In genomic region chr1:33645689-33646088, GRCm38 (mm10) we compare ENCODE assay signal across 14 mouse cellular contexts. TPM values are rescaled to one million over a fixed set of nuclear protein-coding genes. Genes with fewer than 3 reads are reported as not detected.
DNase-seq lines count a peak whose midpoint lies in the region; ATAC-seq and TF ChIP-seq lines count a peak whose summit lies in the region.
"Had no signal": no experiment of that assay in that cellular context is flagged by ENCODE, and none has a peak within 500 bp of the region (broad histone marks: within the 10 kb centered on the region; RNA-seq: fewer than 3 reads in every experiment).

No protein-coding gene starts in this region.

- peaks cover 14% of the 10 kb centered on the region; the same call in 1 of the 2 replicates for H3K36me3 ChIP-seq in lung, embryonic 16.5 days (ENCODE audit: control insufficient read depth, insufficient read depth, low read length)
- peaks cover 72% of the 10 kb centered on the region for H3K36me3 ChIP-seq in limb, embryonic 10.5 days

- no peak overlapping the region for H3K4me2 ChIP-seq in lung, embryonic 16.5 days (ENCODE audit: low read depth, low read length)

- peak; percentile 91 for ATAC-seq in lung, embryonic 16.5 days (ENCODE audit: low read depth)
- ATAC-seq: hindbrain, postnatal 0 days had no signal

- H3K9me3 ChIP-seq in lung, embryonic 16.5 days (ENCODE audit: control insufficient read depth, low read length), result no peaks in the 10 kb centered on the region
- H3K9me3 ChIP-seq in limb, embryonic 10.5 days (replicated peaks), result no peaks in the 10 kb centered on the region

- H3K4me1 ChIP-seq in lung, embryonic 16.5 days (replicated peaks; ENCODE audit: control insufficient read depth, insufficient read depth, low read length), result no peaks in the 10 kb centered on the region
- no peaks in the 10 kb centered on the region for H3K4me1 ChIP-seq in limb, embryonic 10.5 days

- TF ChIP-seq CTCF in gastrocnemius, adult 2 months (IDR thresholded peaks at IDR 0.05), result no peak
- no peak for TF ChIP-seq CTCF in layer of hippocampus, adult 2 months (conservative IDR thresholded peaks at IDR 0.05)

- H3K27me3 ChIP-seq in lung, embryonic 16.5 days (ENCODE audit: control insufficient read depth, insufficient read depth, low read depth, low read length), result no peaks in the 10 kb centered on the region
- H3K27me3 ChIP-seq in limb, embryonic 10.5 days (ENCODE audit: low read depth, poor library complexity, severe bottlenecking), result no peaks in the 10 kb centered on the region
- H3K27me3 ChIP-seq: Patski had no signal

- intact Hi-C loops in gastrocnemius, adult 2 months (cut with DNase I), result loop anchor here (10.0 kb wide), 1 partner anchor 681 kb away; no protein-coding TSS in a partner anchor

- no peak for DNase-seq in gastrocnemius, adult 2 months
- no peak for DNase-seq in gastrocnemius, postnatal 4 days (ENCODE audit: low spot score in 2 of 2)
- DNase-seq in layer of hippocampus, adult 2 months (ENCODE audit: low spot score in 2 of 2), result peak in 1 of 2 experiments; percentile 8
- DNase-seq in layer of hippocampus, adult 9-11 months, result no peak
- peak; percentile 50 for DNase-seq in brain, adult 2 months (ENCODE audit: low read depth, low spot score)
- DNase-seq in adrenal gland, adult 18-20 months (ENCODE audit: low spot score in 2 of 2), result no peak
- DNase-seq in limb, embryonic 10.5 days (ENCODE audit: low spot score), result no peak
- DNase-seq: adrenal gland, postnatal 36 days; cerebellum, adult 9-11 months; right cerebral cortex, postnatal 14 days had no signal

- H3K9ac ChIP-seq in lung, embryonic 16.5 days (ENCODE audit: low read length), result no peak overlapping the region

- no peak overlapping the region for H3K4me3 ChIP-seq in gastrocnemius, adult 2 months
- no peak overlapping the region for H3K4me3 ChIP-seq in layer of hippocampus, adult 2 months
- H3K4me3 ChIP-seq in lung, embryonic 16.5 days (ENCODE audit: low read length), result no peak overlapping the region
- no peak overlapping the region for H3K4me3 ChIP-seq in limb, embryonic 10.5 days
- H3K4me3 ChIP-seq: left cerebral cortex, adult 2 months had no signal

- 46% methylated on average over 1 of the region's 1 CpGs for WGBS in lung, embryonic 16.5 days
- 90% methylated on average over 1 of the region's 1 CpGs for WGBS in limb, embryonic 10.5 days

- H3K27ac ChIP-seq in gastrocnemius, adult 2 months, result peak overlapping the region; percentile 40; the same call in 1 of the 2 replicates
- H3K27ac ChIP-seq in layer of hippocampus, adult 2 months, result peak overlapping the region; percentile 25; the same call in 1 of the 2 replicates
- H3K27ac ChIP-seq in lung, embryonic 16.5 days (ENCODE audit: low read length), result peak overlapping the region; percentile 18
- no peak overlapping the region for H3K27ac ChIP-seq in limb, embryonic 10.5 days
- H3K27ac ChIP-seq: hindbrain, postnatal 0 days; left cerebral cortex, adult 2 months had no signal

RNA-seq across cellular contexts. Expression of gene Prim2, which starts 23.9 kb away (rescaled TPM):
- 1 to 10 TPM; 1.2 to 1.3 TPM for total RNA-seq in gastrocnemius, adult 2 months (2021)
- total RNA-seq in gastrocnemius, postnatal 4 days (2021), result 10 to 100 TPM; 11.9 to 12.3 TPM
- 1 to 10 TPM; 5.5 to 5.8 TPM for total RNA-seq in layer of hippocampus, adult 2 months (2021)
- 37.8 and 37.9 TPM in 2 replicates for polyA plus RNA-seq in lung, embryonic 16.5 days (2015; fragmentation: Nextera tagmentation; extraction: Ambion mirVana)
- total RNA-seq in adrenal gland, adult 18-20 months (2021), result 1 to 10 TPM; 3.7 to 4.9 TPM
- polyA plus RNA-seq in limb, embryonic 10.5 days (2016; fragmentation: Nextera tagmentation; extraction: Ambion mirVana), result 54.5 and 55.2 TPM in 2 replicates
